Mouse (Mus musculus): ENCODE data around the gene Htra2.

- TF ChIP-seq MYOD1 (IDR thresholded peaks at IDR 0.05; ENCODE audit: control insufficient read depth in 1 of 3, insufficient read length in 2 of 3, low read depth in 2 of 3) (no peak), MYOG (IDR thresholded peaks at IDR 0.05; ENCODE audit: control insufficient read depth in 1 of 3, insufficient read depth in 1 of 3, insufficient read length in 2 of 3, low read depth in 2 of 3) (no peak), USF1 (IDR thresholded peaks at IDR 0.05; ENCODE audit: low read depth) (no peak), POLR2A (IDR thresholded peaks at IDR 0.05; ENCODE audit: insufficient read length, low read depth) (no peak), CEBPB (IDR thresholded peaks at IDR 0.05; ENCODE audit: insufficient read depth, poor library complexity, severe bottlenecking) (no peak), MAX (IDR thresholded peaks at IDR 0.05; ENCODE audit: low read depth) (no peak), POLR2AphosphoS2 (IDR thresholded peaks at IDR 0.05; ENCODE audit: insufficient read length, low read depth) (no peak)
Measured at GRCm38 (mm10) chr6:83017190-83017589, 37.9 kb downstream of the Htra2 start.
